Mouse (Mus musculus) telencephalon, adult 2 months (tissue): Measurements from ENCODE around the gene Gm20721.
"Not testable (repeated sequence)": the region's sequence is repeated elsewhere in the genome, so short reads cannot be mapped to it uniquely, and the experiment has no call there.

Experiments
- DNase-seq: peaks from one replicate; pipeline ENCODE4 v3.0.0-alpha.2; 2011; ENCODE audit warnings: low read depth, low spot score

Gm20721 gene

DNA sequence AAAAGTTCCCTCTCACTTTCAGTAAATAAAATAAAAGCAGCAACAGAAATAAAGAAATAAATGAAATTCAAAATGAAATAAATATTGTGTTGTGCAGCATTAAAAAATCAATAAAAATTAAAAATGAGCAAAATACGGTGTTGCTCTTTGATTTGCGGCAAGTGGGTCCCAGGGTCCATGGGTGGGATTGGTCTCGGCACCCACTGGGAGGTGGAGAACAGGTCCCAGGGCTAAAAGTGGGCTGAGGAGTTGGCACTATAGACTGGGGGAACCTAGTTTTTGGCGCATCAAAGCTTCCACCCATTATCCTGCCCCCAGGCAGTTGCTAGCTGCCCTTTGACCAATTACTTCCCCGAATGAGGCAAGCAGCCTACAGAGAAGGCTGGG, at the start of gene Gm20721:
Gm20721 (minus strand) TSS at position 101 of the 387 bp plus-strand sequence.
- DNase-seq: no peak

DNA sequence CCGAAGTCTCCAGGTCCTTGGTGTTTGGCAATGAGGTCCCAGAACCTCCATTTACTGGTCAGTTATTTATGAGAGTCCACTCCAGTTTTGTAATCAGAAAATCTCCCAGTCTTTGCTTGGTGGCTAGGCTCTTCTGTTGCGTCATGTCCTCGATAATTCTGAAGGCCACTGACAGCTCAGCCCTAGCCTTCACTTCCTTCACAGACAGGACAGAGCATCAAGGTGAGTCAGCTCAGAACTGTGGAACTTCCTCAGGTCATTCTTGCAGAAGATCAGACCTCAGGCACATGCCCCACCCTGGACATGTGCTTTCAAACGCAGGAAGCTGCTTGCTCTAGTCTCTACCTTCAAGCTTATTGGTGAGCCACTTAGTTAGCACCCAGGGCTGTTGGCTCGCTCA, 46.9 kb upstream of the Gm20721 start:
- DNase-seq: no peak

GRCm38 (mm10) chr2:174392554-174392953, 46.0 kb upstream of the Gm20721 start:
- DNase-seq: no peak

GRCm38 (mm10) chr2:174391936-174392335, 45.4 kb upstream of the Gm20721 start:
- DNase-seq: no peak

DNA sequence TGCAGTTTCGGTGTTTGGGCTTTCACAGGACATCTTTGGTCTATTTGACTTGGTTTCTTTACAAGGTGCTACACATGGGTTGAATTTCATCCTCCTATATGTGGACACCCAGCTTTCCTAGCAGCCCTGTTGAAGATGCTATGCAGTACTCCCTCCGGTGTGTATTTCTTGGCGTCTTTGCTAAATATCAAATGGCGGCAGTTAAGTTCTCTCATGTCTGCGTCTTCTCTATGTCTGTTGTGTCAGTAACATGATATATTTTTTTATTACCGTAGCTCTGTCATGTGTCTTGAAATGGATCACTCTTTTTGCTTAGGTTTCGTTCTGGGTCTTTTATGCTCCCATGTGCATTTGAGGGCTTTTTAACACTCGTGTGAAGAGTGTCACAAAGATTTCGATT, 34.5 kb upstream of the Gm20721 start:
- no peak for DNase-seq

- DNase-seq: no peak
Measured at GRCm38 (mm10) chr2:174366571-174366970, 20.1 kb upstream of the Gm20721 start.

GRCm38 (mm10) chr2:174359656-174360055, 13.1 kb upstream of the Gm20721 start:
- DNase-seq: no peak

- no peak for DNase-seq
Measured at GRCm38 (mm10) chr2:174358516-174358915, 12.0 kb upstream of the Gm20721 start.

GRCm38 (mm10) chr2:174346999-174347668, 622 bp upstream of the Gm20721 start:
- DNase-seq: not testable (repeated sequence)

DNA sequence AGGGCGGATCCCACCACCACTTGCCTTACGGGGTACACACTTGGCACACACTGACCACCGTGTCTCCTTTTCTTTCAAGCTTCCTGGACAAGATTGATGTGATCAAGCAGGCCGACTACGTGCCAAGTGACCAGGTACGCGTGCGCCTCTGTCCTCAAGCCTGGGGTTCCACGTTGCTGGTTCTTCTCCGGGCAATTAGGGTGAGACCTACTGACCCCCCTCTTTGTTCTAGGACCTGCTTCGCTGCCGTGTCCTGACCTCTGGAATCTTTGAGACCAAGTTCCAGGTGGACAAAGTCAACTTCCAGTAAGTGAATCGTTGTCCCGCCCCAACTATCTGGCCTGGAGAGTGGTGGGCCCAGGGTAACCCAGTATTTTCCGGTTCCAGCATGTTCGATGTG, 1.5 kb downstream of the Gm20721 start:
- no peak for DNase-seq

GRCm38 (mm10) chr2:174344003-174344655, 2.4 kb downstream of the Gm20721 start:
- peak; percentile 89 for DNase-seq

GRCm38 (mm10) chr2:174343566-174343965, 2.9 kb downstream of the Gm20721 start:
- DNase-seq: no peak

GRCm38 (mm10) chr2:174342793-174343400, 3.6 kb downstream of the Gm20721 start:
- DNase-seq: no peak

DNA sequence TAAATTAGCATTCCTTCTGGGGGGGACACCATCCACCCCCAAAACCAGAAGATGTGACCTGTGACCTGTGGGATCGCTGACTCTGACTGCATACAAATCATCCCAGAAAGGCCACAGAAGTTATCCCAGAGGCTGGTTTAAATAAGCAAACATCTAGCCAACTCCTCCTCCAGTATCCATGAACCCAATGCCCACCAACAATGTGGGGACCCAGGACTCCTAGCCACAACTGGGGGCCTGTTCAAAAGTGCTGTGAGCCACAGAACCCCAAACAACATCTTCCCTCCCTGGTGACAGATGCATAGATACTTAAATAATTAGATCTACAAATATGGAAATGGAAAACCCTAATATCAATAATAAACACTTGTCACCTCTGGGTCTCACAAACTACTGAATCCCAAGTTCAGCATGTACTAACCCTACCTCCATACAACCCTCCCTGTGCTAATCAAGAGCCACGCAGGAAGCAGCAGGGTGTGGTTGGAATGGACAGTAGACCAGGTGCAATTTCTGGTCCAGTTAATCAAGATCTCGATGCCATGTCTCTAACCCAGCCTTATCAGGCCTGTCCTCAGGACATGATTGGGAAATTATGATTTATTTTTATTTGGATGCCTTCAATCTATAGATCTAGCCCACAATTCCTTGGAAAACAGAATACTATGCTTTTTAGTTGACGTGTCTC, 5.5 kb downstream of the Gm20721 start:
- DNase-seq: no peak

DNA sequence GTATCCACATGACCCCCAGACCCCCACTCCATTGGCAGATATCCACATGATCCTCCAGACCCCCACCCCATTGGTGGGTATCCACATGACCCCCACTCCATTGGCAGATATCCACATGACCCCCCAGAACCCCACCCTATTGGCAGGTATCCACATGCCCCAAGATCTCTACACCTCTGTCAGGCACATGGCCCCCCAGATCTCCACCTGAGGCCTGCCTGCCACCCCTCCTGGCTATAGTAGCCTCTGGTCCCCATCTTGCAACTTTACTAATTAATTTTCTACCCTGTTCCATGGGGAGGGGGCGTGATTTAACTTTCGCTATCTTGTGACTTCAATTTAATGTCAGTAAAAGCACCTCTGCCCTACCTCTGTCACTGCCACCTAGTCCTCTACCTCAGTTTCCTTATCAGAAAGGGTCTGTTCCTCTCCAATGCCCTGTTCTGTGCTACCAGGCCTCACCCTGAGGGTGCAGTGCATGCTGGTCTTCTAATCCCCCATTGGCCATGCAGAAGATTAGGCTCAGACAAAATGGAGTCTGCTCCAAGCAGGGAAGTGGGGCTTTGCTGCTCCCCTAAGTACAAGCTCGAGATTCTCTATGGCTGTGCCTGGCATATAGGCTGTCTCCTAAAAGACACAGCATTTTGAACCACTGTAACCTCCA, 6.2 kb downstream of the Gm20721 start:
- DNase-seq: no peak

DNA sequence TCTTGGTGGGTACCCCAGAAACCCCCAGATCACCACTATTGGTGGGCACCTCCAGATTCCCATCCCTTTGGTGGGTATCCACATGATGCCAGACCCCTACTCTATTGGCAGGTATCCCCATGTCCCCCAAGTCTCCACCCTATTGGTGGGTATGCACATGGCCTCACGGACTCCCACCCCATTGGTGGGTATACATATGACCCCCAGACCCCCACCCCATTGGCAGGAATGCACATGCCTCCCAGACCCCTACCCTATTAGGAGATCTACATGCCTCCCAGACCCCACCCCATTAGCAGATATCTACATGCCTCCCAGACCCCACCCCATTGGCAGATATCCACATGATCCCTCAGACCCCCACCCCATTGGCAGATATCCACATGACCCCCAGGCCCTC, 6.8 kb downstream of the Gm20721 start:
- DNase-seq: no peak

DNA sequence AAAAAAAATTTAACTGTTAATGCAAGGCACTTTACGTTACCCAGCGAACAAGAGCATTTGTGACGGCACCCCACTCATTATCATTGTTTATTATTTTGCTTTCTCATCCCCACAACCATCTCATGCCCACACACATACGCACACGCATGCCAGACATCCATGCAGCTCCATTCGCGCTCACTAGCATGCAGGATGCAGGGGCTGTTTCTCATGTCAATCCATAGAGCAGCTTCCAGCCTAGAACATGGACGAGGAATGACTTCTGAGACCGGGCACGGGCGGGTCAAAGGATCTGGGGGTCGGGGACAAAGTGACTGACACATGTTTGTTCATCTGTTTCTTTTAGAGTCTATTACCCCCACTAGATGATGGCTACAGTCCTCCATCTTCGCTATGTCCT, 9.2 kb downstream of the Gm20721 start:
- DNase-seq: no peak

GRCm38 (mm10) chr2:174334415-174334814, 12.1 kb downstream of the Gm20721 start:
- no peak for DNase-seq

DNA sequence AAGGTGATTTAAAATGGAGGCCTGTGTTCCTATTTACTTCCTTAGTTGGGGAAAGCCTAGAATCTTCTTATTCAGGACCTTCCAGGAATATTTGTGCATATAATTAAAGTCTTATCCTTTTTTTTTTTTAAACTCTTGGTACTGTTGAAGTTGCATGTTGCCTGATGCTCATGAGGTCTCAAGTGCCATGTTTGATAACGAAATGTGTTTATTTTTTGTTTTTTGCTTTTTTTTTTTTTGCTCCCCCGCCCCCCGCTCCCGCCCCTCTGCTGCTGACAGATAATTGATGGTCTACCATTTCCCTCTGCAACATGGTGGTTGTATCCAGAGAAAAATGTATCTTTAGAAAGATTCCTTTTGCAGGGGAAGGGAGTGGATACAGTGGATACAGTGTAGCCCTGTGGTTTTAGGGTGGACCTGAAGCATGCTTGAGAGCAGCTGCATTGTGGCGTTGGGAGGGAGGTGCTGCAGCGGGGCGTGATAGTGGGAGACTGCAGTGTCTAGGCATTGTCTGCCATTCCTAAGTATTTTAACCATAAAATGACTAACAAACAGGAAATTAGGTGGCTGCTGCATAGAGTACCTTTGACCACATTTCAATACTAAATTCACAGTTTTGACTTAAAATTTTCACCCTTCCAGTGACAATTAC, 13.1 kb downstream of the Gm20721 start:
- DNase-seq: no peak

- DNase-seq: no peak
Measured at GRCm38 (mm10) chr2:174331282-174332030, 15.1 kb downstream of the Gm20721 start.
